Mouse (Mus musculus) E14TG2a.4 (cell line): Measurements from ENCODE around the gene Spata7.

ENCODE experiments used
- CTCF ChIP-seq: conservative IDR thresholded peaks from 2 replicates; pipeline ENCODE4 v1.5.1; 2014; ENCODE audit warnings: low read length
- NANOG ChIP-seq: IDR thresholded peaks from 2 replicates; pipeline ENCODE4 v1.6.1; 2014; ENCODE audit warnings: borderline replicate concordance, low read length, mixed read lengths

DNA sequence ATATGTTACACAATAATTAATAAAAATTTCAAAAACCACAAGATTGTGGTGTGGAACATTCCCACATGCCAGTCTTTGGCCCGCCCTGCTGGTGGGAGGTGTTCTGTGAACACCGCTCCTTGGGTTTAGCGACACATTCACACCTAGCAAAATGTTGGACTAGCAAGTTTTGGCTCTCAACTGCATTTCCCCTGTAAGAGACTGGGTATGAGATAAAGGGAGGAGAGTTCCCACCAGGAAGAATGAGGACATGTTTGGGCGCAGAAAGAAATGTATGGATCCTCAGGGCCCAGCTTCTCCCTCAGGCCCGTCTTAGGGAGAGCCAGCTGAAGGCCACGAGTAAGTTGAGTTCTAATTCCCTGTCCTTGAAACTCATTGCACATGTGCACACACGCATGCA is 34.7 kb downstream of the Spata7 start:
- TF ChIP-seq CTCF (no peak), NANOG (no peak)
